Mouse (Mus musculus) thymus, postnatal 4 days (tissue): Measurements from ENCODE around the gene Glo1.

ENCODE experiments used
- DNase-seq: peaks from one replicate; pipeline ENCODE4 v3.0.0; 2021

Glo1 gene

GRCm38 (mm10) chr17:30612075-30612859 is 14.4 kb downstream of the Glo1 start:
- DNase-seq, result peak; percentile 99

- DNase-seq, result no peak
Observed at GRCm38 (mm10) chr17:30611221-30612074, 15.2 kb downstream of the Glo1 start.

GRCm38 (mm10) chr17:30610739-30611138 is 15.9 kb downstream of the Glo1 start:
- DNase-seq, result no peak

DNA sequence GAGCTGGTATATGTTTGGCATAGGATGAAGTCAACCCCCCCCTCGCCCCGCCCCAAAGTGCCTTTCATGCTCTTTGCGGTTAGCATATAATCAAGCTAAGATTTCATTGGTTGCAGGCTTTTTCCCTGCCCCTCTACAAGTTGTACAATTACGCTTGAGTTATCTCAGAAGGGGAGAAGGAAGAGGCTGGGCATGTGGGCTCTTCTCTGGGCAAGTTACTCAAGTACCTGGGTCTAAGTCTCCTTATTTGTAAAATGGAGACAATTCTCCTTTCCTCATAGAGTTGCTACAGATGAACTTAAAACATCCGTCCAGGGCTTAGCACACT is 16.7 kb downstream of the Glo1 start:
- no peak for DNase-seq

DNA sequence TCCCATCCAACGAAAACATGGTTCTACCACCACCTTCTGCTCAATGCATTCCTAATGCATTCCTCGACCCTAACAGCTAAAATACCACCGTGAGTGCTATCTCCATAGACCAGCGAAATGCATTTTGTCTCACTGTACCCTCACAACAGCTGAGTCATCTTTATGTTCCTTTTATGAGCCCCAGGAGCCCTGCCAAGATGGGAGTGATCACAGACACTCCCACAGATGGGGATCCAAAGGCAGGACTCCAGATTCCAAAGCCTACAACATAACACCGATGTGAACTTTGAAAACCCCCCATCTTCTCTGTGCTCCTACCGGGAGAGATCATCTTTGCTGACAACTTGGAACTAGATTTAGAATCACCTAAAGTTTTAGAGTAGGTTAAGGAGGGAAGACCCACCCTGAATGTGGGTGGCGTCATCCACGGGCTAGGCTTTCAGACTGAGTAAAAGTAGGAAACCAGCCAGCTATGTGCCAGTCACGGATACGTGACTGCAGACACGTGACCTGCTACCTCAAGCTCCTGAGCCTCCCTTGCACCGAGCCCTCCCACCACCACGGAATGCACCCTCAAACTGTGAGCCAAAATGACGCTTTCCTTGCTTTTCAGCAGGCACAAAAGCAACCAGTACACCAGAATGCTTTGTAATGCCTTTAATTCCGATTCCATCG is 17.2 kb downstream of the Glo1 start:
- no peak for DNase-seq

- DNase-seq, result no peak
Observed at GRCm38 (mm10) chr17:30607909-30608495, 18.7 kb downstream of the Glo1 start.

- DNase-seq, result no peak
Observed at GRCm38 (mm10) chr17:30607330-30607729, 19.3 kb downstream of the Glo1 start.

DNA sequence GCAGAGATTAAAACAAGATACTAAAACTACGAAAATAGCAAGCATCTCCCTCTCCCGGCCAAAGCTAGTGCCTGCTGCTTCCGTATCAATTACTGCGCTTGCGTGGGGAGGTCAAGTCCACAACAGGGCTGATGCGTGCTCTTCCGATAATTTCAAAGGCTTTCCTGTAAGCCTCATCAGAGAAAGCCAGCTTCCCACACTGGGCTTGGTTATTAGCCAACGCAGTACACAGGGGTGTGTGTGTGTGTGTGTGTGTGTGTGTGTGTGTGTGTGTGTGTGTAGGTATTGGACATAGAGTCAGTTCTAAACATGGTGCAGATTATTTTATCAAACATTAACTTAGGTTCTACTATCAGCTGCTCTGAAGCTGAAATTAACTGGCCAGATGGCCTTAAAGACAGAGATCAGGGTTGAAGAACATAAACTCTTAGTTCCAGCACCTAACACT is 20.0 kb downstream of the Glo1 start:
- no peak for DNase-seq

GRCm38 (mm10) chr17:30606206-30606605 is 20.5 kb downstream of the Glo1 start:
- no peak for DNase-seq

GRCm38 (mm10) chr17:30605001-30605400 is 21.7 kb downstream of the Glo1 start:
- DNase-seq, result no peak

- DNase-seq, result no peak
Observed at GRCm38 (mm10) chr17:30604296-30604695, 22.4 kb downstream of the Glo1 start.

DNA sequence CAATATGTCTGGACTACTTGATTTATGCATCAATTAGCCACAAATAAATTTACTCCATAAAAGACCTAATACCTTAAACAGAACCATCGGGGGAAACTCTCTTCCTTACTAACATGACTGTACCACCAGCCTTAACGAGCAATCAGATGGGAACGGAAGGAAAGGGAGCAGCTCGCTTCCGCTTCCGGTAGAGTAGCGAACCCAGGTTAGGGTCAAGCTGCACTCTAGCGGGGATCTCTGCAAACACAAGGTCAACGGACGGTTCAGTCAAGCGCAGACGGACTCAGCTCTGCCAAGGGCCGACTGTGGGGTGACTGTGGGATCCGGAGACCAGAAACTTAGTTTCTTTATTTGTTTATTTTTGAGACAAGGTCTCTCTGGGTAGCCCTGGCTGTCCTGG is 24.5 kb downstream of the Glo1 start:
- no peak for DNase-seq

- DNase-seq, result no peak
Observed at GRCm38 (mm10) chr17:30598300-30598699, 28.4 kb downstream of the Glo1 start.

GRCm38 (mm10) chr17:30597786-30598185 is 28.9 kb downstream of the Glo1 start:
- DNase-seq, result no peak

GRCm38 (mm10) chr17:30594846-30595245 is 31.8 kb downstream of the Glo1 start:
- DNase-seq, result no peak

- no peak for DNase-seq
Observed at GRCm38 (mm10) chr17:30594407-30594806, 32.3 kb downstream of the Glo1 start.

- peak; percentile 71 for DNase-seq
Observed at GRCm38 (mm10) chr17:30590417-30591198, 36.1 kb downstream of the Glo1 start.

GRCm38 (mm10) chr17:30583258-30584001 is 43.2 kb downstream of the Glo1 start:
- DNase-seq, result no peak

DNA sequence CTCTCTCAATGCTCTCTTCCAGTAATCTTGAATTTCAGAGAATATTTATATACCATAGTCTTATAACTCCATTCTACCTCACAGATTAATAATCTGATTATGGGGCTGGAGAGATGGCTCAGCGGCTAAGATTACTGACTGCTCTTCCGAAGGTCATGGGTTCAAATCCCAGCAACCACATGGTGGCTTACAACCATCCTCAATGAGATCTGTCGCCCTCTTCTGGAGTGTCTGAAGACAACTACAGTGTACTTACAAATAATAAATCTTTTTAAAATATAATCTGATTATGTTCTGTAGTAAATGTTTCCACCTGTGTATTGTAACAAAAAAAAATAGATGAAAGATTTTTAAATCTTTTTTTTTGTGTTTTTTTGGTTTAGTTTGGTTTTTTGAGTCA is 44.4 kb downstream of the Glo1 start:
- DNase-seq, result no peak

DNA sequence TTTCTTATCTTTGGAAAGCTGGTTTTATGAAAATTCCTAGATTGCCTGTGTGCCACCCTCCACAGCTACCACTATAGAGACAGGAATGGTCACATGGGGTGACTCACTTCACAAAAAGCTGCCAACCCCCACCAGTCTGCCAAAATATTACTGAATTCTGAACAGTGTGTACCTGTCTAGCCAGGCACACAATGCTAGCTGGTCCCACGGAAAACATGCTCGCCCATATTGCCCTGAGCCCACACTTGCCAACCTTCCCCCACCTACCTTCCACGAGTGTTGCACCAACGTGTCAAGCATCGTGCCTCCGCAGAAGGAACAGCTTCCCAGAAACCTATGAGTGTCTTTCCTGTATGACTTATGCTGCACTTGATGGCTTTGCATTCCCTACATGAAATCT is 45.5 kb downstream of the Glo1 start:
- DNase-seq, result no peak

DNA sequence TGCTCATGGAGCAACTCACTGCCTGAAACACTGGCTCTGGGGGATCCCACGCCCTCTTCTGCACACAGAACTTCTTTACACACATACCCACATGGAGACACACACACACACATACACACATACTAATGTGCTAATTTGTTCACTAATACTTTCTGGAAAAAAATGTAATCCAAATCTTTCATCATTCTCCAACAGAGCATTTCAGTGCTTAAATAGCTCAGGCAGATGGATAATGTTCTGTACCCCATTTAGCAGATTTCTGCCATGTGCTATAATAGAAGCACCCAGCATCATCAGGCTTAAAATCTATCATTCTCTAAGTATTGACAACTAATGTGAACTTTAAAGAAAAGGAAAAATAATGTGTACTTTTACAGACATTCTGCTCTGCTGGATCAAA is 45.9 kb downstream of the Glo1 start:
- DNase-seq, result no peak

DNA sequence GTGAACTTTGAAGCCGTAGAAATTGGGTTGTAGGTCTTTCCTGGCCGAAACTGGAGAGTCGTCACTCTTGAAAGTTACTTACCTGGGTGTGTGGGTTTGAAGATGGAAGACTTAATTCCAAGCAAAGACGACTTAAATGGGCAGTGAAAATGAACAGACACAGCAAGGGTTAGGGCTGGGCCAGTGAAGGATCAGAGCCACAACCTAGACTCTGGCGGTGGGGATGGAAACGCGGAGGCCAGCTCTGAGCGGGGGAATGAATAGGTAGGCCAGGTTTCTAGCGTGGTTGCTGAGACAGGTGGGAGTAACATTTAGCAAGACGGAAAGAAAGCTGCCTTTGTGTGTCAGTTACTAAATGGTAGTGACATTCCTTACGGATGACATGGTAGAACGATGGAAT is 49.7 kb downstream of the Glo1 start:
- DNase-seq, result peak; percentile 34
